Comparison of ENCODE assay signal across 8 mouse cellular contexts in genomic region chr8:10230746-10231369, GRCm38 (mm10).
A peak's percentile ranks its signal among the peaks of the same experiment; 100 is the strongest.
DNase-seq lines count a peak whose midpoint lies in the region; ATAC-seq and TF ChIP-seq lines count a peak whose summit lies in the region.
"Had no signal": no experiment of that assay in that cellular context is flagged by ENCODE, and none has a peak within 500 bp of the region (broad histone marks: within the 10 kb centered on the region; RNA-seq: fewer than 3 reads in every experiment).

No protein-coding gene starts in this region.

- 56% methylated on average over 8 of the region's 8 CpGs for WGBS in forebrain, embryonic 13.5 days
- WGBS in stomach, postnatal 0 days, result 58% methylated on average over 8 of the region's 8 CpGs

- no peaks in the 10 kb centered on the region for H3K9me3 ChIP-seq in forebrain, embryonic 13.5 days (replicated peaks)
- H3K9me3 ChIP-seq in stomach, postnatal 0 days (ENCODE audit: control insufficient read depth, low read length), result no peaks in the 10 kb centered on the region

- H3K4me1 ChIP-seq in forebrain, embryonic 13.5 days, result no peaks in the 10 kb centered on the region
- no peaks in the 10 kb centered on the region for H3K4me1 ChIP-seq in stomach, postnatal 0 days (replicated peaks; ENCODE audit: control insufficient read depth, insufficient read depth)

- H3K4me2 ChIP-seq in forebrain, embryonic 13.5 days, result no peak overlapping the region
- no peak overlapping the region for H3K4me2 ChIP-seq in stomach, postnatal 0 days (replicated peaks; ENCODE audit: low read depth)

- TF ChIP-seq EP300 in stomach, postnatal 0 days (optimal IDR thresholded peaks at IDR 0.05), result no peak

- H3K36me3 ChIP-seq in forebrain, embryonic 13.5 days (ENCODE audit: poor library complexity, severe bottlenecking), result no peaks in the 10 kb centered on the region
- H3K36me3 ChIP-seq in stomach, postnatal 0 days (ENCODE audit: control insufficient read depth, insufficient read depth, low read length), result no peaks in the 10 kb centered on the region

- TF ChIP-seq CTCF in stomach, postnatal 0 days (IDR thresholded peaks at IDR 0.05; ENCODE audit: low read depth), result peak; percentile 82

- H3K4me3 ChIP-seq in forebrain, embryonic 13.5 days, result no peak overlapping the region
- H3K4me3 ChIP-seq in stomach, postnatal 0 days (ENCODE audit: low read depth, low read length), result no peak overlapping the region
- H3K4me3 ChIP-seq: erythroblast, embryonic 14.5 days had no signal

- H3K9ac ChIP-seq in forebrain, embryonic 13.5 days, result no peak overlapping the region
- H3K9ac ChIP-seq in stomach, postnatal 0 days (ENCODE audit: low read length), result no peak overlapping the region

- ATAC-seq in forebrain, embryonic 13.5 days, result peak; percentile 65
- ATAC-seq in stomach, postnatal 0 days (ENCODE audit: low FRiP score, low TSS enrichment), result peak; percentile 18; the same call in 1 of the 2 replicates

- no peaks in the 10 kb centered on the region for H3K27me3 ChIP-seq in forebrain, embryonic 13.5 days
- no peaks in the 10 kb centered on the region for H3K27me3 ChIP-seq in stomach, postnatal 0 days (ENCODE audit: control insufficient read depth, insufficient read depth, low read length)

- peak; percentile 23 for DNase-seq in ovary, postnatal 14 days (ENCODE audit: low spot score)
- DNase-seq in ovary, postnatal 36 days (ENCODE audit: low spot score), result no peak
- DNase-seq in adrenal gland, postnatal 10 days, result peak; percentile 50
- DNase-seq in kidney, postnatal 4 days, result peak; percentile 37 to 62
- DNase-seq in lung, postnatal 10 days, result peak; percentile 63
- DNase-seq in stomach, postnatal 0 days (ENCODE audit: low spot score), result peak; percentile 48

- no peak overlapping the region for H3K27ac ChIP-seq in forebrain, embryonic 13.5 days
- H3K27ac ChIP-seq in stomach, postnatal 0 days (replicated peaks), result no peak overlapping the region
